In the genomic region with DNA sequence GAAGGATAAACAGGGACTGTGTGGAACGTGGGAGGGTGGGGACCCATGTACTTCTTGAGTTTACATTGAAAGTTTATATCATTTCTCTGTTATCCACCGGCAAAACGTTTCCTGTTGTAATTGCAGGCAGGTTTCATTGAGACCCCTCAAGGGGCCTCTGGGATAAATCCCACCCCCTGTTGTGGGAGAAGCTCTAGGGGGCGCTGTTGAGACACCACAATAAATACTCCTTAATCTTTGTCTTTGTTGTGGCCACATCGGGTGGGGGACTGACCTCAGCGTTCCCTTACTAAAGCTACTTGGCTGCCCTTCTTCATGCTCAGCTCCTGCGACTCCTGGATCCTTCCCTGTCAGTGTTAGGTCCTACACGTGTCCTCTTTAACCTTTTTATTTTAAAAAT, we compare ENCODE assay signal across 11 mouse cellular contexts. TPM values are rescaled to one million over a fixed set of nuclear protein-coding genes. Genes with fewer than 3 reads are reported as not detected.
A peak's percentile ranks its signal among the peaks of the same experiment; 100 is the strongest.
DNase-seq lines count a peak whose midpoint lies in the region; ATAC-seq and TF ChIP-seq lines count a peak whose summit lies in the region.
"Had no signal": no experiment of that assay in that cellular context is flagged by ENCODE, and none has a peak within 500 bp of the region (broad histone marks: within the 10 kb centered on the region; RNA-seq: fewer than 3 reads in every experiment).

No protein-coding gene starts in this region.

- H3K9me3 ChIP-seq in kidney, postnatal 0 days (replicated peaks; ENCODE audit: low read length), result no peaks in the 10 kb centered on the region
- no peaks in the 10 kb centered on the region for H3K9me3 ChIP-seq in embryonic facial prominence, embryonic 10.5 days
- H3K9me3 ChIP-seq: neural tube, embryonic 15.5 days had no signal

- peak; percentile 13 for DNase-seq in kidney, postnatal 0 days (ENCODE audit: low spot score)
- DNase-seq in kidney, adult 11 months, result no peak
- peak; percentile 25 for DNase-seq in thymus, postnatal 4 days
- no peak for DNase-seq in thymus, postnatal 10 days (ENCODE audit: low spot score in 2 of 2)
- peak; percentile 26 for DNase-seq in embryonic facial prominence, embryonic 10.5 days (ENCODE audit: low spot score)
- DNase-seq in cerebellum, adult 11-12 months, result no peak
- DNase-seq: cerebellum, postnatal 36 days; kidney, postnatal 14 days; thymus, postnatal 14 days had no signal

- no peaks in the 10 kb centered on the region for H3K4me1 ChIP-seq in kidney, postnatal 0 days (replicated peaks; ENCODE audit: insufficient read depth, low read length)
- 0 out of 2 replicates have a peak, but pooled peaks cover 5% of the 10 kb centered on the region for H3K4me1 ChIP-seq in embryonic facial prominence, embryonic 10.5 days
- H3K4me1 ChIP-seq: neural tube, embryonic 15.5 days had no signal

- no peak for ATAC-seq in kidney, postnatal 0 days (replicated peaks; ENCODE audit: low FRiP score, low read depth)
- ATAC-seq in activated CD4-positive, CD25-positive, alpha-beta regulatory T cell, adult 4 months, result no peak

- H3K9ac ChIP-seq in kidney, postnatal 0 days (ENCODE audit: low read depth, low read length), result no peak overlapping the region
- H3K9ac ChIP-seq: neural tube, embryonic 15.5 days had no signal

- H3K36me3 ChIP-seq in kidney, postnatal 0 days (ENCODE audit: insufficient read depth, low read length), result no peaks in the 10 kb centered on the region
- H3K36me3 ChIP-seq in embryonic facial prominence, embryonic 10.5 days (replicated peaks), result no peaks in the 10 kb centered on the region
- H3K36me3 ChIP-seq: neural tube, embryonic 15.5 days had no signal

- H3K4me3 ChIP-seq in kidney, postnatal 0 days (replicated peaks; ENCODE audit: low read depth, low read length), result no peak overlapping the region
- H3K4me3 ChIP-seq in embryonic facial prominence, embryonic 10.5 days, result no peak overlapping the region
- H3K4me3 ChIP-seq: neural tube, embryonic 15.5 days had no signal

- H3K27ac ChIP-seq in kidney, postnatal 0 days, result no peak overlapping the region
- no peak overlapping the region for H3K27ac ChIP-seq in embryonic facial prominence, embryonic 10.5 days (replicated peaks)
- H3K27ac ChIP-seq: neural tube, embryonic 15.5 days had no signal

- no peaks in the 10 kb centered on the region for H3K27me3 ChIP-seq in kidney, postnatal 0 days (ENCODE audit: insufficient read depth, low read length)
- H3K27me3 ChIP-seq in embryonic facial prominence, embryonic 10.5 days (replicated peaks; ENCODE audit: low read depth, poor library complexity, severe bottlenecking), result no peaks in the 10 kb centered on the region
- H3K27me3 ChIP-seq: neural tube, embryonic 15.5 days had no signal

- 55% methylated on average over 8 of the region's 8 CpGs for WGBS in kidney, postnatal 0 days
- 51% methylated on average over 8 of the region's 8 CpGs for WGBS in embryonic facial prominence, embryonic 10.5 days

- H3K4me2 ChIP-seq in kidney, postnatal 0 days (ENCODE audit: low read length), result no peak overlapping the region
- H3K4me2 ChIP-seq: neural tube, embryonic 15.5 days had no signal

- TF ChIP-seq CTCF in kidney, postnatal 0 days (IDR thresholded peaks at IDR 0.05; ENCODE audit: low read depth), result peak; percentile 42; the same call in 1 of the 2 replicates

RNA-seq across cellular contexts. Expression of a gene that starts 19.4 kb away (rescaled TPM):
- polyA plus RNA-seq in kidney, postnatal 0 days (2015; fragmentation: Nextera tagmentation; extraction: Ambion mirVana), result 3.2 and 3.5 TPM in 2 replicates
- 2.8 and 3.6 TPM in 2 replicates for polyA plus RNA-seq in embryonic facial prominence, embryonic 10.5 days (2016; fragmentation: Nextera tagmentation; extraction: Ambion mirVana)
- polyA plus RNA-seq in activated CD4-positive, CD25-positive, alpha-beta regulatory T cell, adult 4 months (2017; shearing (Covaris generic)), result 1 to 10 TPM; 3.2 to 4.3 TPM

Comparison
In these comparisons a context has a peak if more than half of its experiments do, and no peak if none do; other contexts are left out.
1. DNase-seq: peak in kidney, postnatal 0 days (single experiment), thymus, postnatal 4 days (single experiment) and embryonic facial prominence, embryonic 10.5 days (single experiment); none in kidney, adult 11 months (single experiment), thymus, postnatal 10 days (0 of 2) and cerebellum, adult 11-12 months (single experiment).